Mouse (Mus musculus): ENCODE measurements around the gene Iqsec1.

GRCm38 (mm10) chr6:90997025-90997424 is 8.5 kb upstream of the Iqsec1 start:
- TF ChIP-seq POLR2A (IDR thresholded peaks at IDR 0.05; ENCODE audit: low read depth, low read length) (no peak), CTCF (IDR thresholded peaks at IDR 0.05; ENCODE audit: extremely low read depth, insufficient read depth, insufficient read length, insufficient replicate concordance) (no peak)

Measured in spleen, adult 2 months (tissue).